Mouse (Mus musculus) effector memory CD4-positive, alpha-beta T cell, adult 7 months (primary cell): Measurements from ENCODE around the gene Ampd1. TPM values are rescaled to one million over a fixed set of nuclear protein-coding genes. Genes with fewer than 3 reads are reported as not detected.

Source experiments
- polyA plus RNA-seq: library from polyadenylated mRNA; unstranded; fragments of 100-300 nt; shearing (Covaris generic); gene quantifications from one replicate; pipeline ENCODE4 v1.2.1, GENCODE M21; 2017

Ampd1 gene
- not detected for polyA plus RNA-seq

DNA sequence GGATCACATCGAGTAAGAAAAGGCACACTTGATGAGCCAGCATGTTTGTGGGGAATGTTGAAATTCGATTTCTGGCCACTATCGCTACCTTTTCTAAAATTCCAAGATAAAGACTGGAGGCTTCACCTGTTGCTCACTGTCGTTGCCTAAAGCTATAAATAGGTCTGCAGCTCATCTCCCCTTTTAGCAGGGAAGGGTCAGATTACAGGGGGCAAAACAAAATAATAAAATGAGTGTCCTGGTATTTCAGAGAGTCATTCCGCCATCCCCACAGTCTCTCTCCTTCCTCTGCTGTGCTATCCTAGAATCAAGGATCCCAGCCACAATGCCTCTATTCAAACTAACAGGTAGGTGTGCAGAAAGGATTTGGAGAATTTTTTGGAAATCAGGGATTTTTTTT lies at the start of gene Ampd1:
Gene Ampd1 (plus strand): TSS at position 244 of the 400 bp plus-strand sequence.

DNA sequence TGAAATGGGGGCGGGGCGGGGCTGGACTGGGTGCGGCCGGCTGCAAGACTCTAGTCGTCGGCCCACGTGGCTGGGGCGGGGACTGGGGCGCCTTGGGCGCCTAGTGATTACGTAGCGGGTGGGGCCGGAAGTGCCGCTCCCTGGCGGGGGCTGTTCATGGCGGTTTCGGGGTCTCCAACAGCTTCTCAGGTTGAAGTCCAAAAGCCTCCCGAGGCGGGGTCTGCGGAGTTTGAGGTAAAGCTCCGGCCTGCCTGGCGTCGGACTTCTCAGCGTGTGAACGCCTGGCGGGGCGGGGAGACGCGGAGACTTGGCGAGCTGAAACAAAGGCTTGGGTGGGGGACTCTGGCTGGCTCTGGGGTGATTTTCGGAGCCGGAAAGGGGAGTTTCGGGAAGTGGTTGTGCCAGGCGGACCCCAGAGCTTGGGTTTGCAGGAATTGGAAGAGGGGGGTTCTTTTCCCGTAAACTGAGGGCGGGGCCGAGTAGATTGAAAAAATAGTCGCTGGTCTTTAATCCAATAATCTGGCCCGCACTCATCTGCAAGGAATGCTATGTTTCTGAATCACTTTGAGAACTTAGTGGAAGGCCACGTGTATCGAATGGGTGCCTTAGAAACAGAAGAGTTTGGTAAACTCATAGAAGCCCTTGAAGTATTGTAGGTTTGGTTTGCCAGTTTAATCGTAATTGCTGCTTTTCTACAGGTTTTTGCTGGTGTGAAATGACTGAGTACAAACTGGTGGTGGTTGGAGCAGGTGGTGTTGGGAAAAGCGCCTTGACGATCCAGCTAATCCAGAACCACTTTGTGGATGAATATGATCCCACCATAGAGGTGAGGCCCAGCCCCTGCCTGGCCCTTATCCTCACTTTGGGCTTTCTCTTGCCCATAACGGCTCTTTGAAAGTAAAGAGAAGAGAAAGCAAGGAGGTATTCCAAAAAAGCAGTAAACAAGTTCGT lies 15.3 kb upstream of the Ampd1 start, which contains the start of gene Nras:
Gene Nras (plus strand): TSS at position 79 of the 951 bp plus-strand sequence.

DNA sequence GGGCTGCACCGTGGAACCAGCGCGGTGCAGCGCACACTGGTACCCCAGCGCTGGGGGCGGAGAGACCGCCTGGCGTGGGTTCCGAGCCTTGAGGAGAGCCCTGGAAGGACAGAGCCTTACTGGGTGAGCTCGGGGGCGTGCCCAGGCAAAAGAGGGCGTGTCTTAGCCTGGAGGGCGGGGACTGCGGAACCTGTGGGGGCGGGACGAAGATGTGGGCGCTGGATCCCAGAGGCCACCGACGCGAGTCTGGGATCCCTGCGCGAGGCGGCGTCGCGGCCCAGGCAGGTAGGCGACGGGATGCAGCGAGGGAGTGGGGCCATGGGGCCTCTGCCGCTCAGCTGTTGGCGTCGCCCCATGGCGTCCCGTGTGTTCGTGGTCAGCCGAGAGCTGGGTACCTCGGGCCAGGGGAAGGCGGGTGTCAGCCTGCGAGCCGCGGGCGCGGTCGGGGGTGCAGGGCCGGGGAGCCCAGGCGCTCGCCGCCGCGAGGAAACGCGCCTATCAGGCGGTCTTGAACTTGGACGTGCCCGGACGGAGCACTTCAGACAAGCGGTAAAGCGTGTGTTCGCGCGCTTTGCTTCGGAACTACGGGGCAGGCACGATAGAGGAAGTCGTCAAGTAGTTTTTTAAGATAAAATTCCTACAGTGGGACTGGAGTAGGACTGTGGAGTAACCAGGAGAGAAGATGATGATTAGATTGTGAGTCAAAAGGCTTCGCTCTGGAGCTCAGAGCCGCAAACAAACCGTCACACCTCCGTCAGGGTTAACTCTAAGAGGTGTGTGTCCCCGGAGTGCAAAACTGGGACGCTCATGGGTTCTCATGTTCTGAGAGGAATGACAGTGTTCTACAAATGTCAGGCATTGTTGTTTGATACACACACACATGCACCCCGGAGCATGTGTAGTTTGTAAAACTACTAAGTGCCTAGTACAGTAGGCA lies 28.9 kb downstream of the Ampd1 start, which contains the start of gene Dennd2c:
Gene Dennd2c (plus strand): TSS at position 151 of the 937 bp plus-strand sequence.

Other genes with a start within 250 kb of the Ampd1 start
- gene Sycp1, start 137.9 kb upstream of the Ampd1 start, polyA plus RNA-seq, result not detected
- not detected for gene Nr1h5, start 109.9 kb upstream of the Ampd1 start, polyA plus RNA-seq
- gene Sike1, start 78.3 kb upstream of the Ampd1 start, polyA plus RNA-seq, result 90.7 TPM
- gene Csde1, start 53.6 kb upstream of the Ampd1 start, polyA plus RNA-seq, result 536 TPM
- 48.7 TPM for gene Nras, start 15.7 kb upstream of the Ampd1 start, polyA plus RNA-seq
- gene Dennd2c, start 28.6 kb downstream of the Ampd1 start, polyA plus RNA-seq, result 0.80 TPM
- gene Bcas2, start 97.6 kb downstream of the Ampd1 start, polyA plus RNA-seq, result 138 TPM
- 14.8 TPM for gene Trim33, start 205.3 kb downstream of the Ampd1 start, polyA plus RNA-seq